Mouse (Mus musculus) myocyte (in vitro differentiated cells): ENCODE data around the gene Foxi1.

Experiments used
- CEBPB ChIP-seq: IDR thresholded peaks from 2 replicates; pipeline ENCODE4 v1.6.1; 2011; ENCODE audit warnings: mild to moderate bottlenecking, moderate library complexity; ENCODE audit not compliant: poor library complexity, insufficient read depth, severe bottlenecking
- MAX ChIP-seq: IDR thresholded peaks from one replicate; pipeline ENCODE4 v1.6.1; 2011; ENCODE audit warnings: low read depth, mild to moderate bottlenecking, control low read depth
- MYOG ChIP-seq, 3 experiments: IDR thresholded peaks; one replicate each; pipeline ENCODE4 v1.6.1; 2011; ENCODE audit warnings: control low read depth in 2 of 3, low read depth in 2 of 3, mild to moderate bottlenecking in 2 of 3; ENCODE audit not compliant: insufficient read length in 2 of 3, control insufficient read depth in 1 of 3, insufficient read depth in 1 of 3
- POLR2A ChIP-seq: IDR thresholded peaks from one replicate; pipeline ENCODE4 v1.6.1; 2011; ENCODE audit warnings: low read depth, mild to moderate bottlenecking, control low read depth, moderate library complexity; ENCODE audit not compliant: insufficient read length
- POLR2AphosphoS2 ChIP-seq: IDR thresholded peaks from one replicate; pipeline ENCODE4 v1.6.1; 2011; ENCODE audit warnings: low read depth, control low read depth; ENCODE audit not compliant: insufficient read length
- REST ChIP-seq: IDR thresholded peaks from one replicate; pipeline ENCODE4 v1.6.1; 2011; ENCODE audit warnings: mild to moderate bottlenecking, control low read depth, moderate library complexity; ENCODE audit not compliant: insufficient read depth, insufficient read length
- TCF12 ChIP-seq: IDR thresholded peaks from one replicate; pipeline ENCODE4 v1.6.1; 2011; ENCODE audit warnings: mild to moderate bottlenecking, control low read depth; ENCODE audit not compliant: poor library complexity, insufficient read depth, severe bottlenecking

- no peak for TF ChIP-seq POLR2A
- no peak for TF ChIP-seq MYOG (IDR thresholded peaks at IDR 0.05; ENCODE audit: control insufficient read depth in 1 of 3, insufficient read depth in 1 of 3, insufficient read length in 2 of 3, low read depth in 2 of 3)
- TF ChIP-seq TCF12 = no peak
- no peak for TF ChIP-seq MAX
- TF ChIP-seq REST = no peak
- no peak for TF ChIP-seq POLR2AphosphoS2
- no peak for TF ChIP-seq CEBPB
These were observed 29.0 kb upstream of the Foxi1 start for GRCm38 (mm10) chr11:34236885-34237284.
